Mouse (Mus musculus) forebrain, postnatal 0 days (tissue): ENCODE results near the gene Mre11a. TPM values are rescaled to one million over a fixed set of nuclear protein-coding genes. Genes with fewer than 3 reads are reported as not detected.
A peak's percentile ranks its signal among the peaks of the same experiment; 100 is the strongest.

Experiments
- ATAC-seq: fragments of 200-750 bp; cut with Nextera tagmentation; 2 replicates; pipeline ENCODE4 v1.8.0; 2017; ENCODE audit warnings: mild to moderate bottlenecking, moderate library complexity
- DNase-seq: peaks from one replicate; pipeline ENCODE4 v3.0.0-alpha.2; 2015
- H3K27ac ChIP-seq: fragments of 300-500 bp; sonication (generic); 2 replicates; pipeline ENCODE4 v1.5.1; 2014; ENCODE audit warnings: low read depth, mild to moderate bottlenecking, antibody characterized with exemption, low read length, moderate library complexity, mixed read lengths
- H3K27me3 ChIP-seq: fragments of 300-500 bp; sonication (generic); 2 replicates; pipeline ENCODE4 v1.6.1; 2014; ENCODE audit warnings: mild to moderate bottlenecking, low read length, mixed read lengths; ENCODE audit not compliant: insufficient read depth
- H3K36me3 ChIP-seq: fragments of 300-500 bp; sonication (generic); 2 replicates; pipeline ENCODE4 v1.6.1; 2014; ENCODE audit warnings: mild to moderate bottlenecking, moderate library complexity; ENCODE audit not compliant: insufficient read depth
- H3K4me1 ChIP-seq: fragments of 300-500 bp; sonication (generic); 2 replicates; pipeline ENCODE4 v1.6.1; 2014; ENCODE audit warnings: antibody characterized with exemption; ENCODE audit not compliant: insufficient read depth
- H3K4me2 ChIP-seq: fragments of 300-500 bp; sonication (generic); 2 replicates; pipeline ENCODE4 v1.6.1; 2014; ENCODE audit warnings: low read depth, mild to moderate bottlenecking, moderate library complexity
- H3K4me3 ChIP-seq: fragments of 300-500 bp; sonication (generic); 2 replicates; pipeline ENCODE4 v1.5.1; 2014; ENCODE audit warnings: low read depth, low read length, mixed read lengths
- H3K9ac ChIP-seq: fragments of 300-500 bp; sonication (generic); 2 replicates; pipeline ENCODE4 v1.6.1; 2014; ENCODE audit warnings: mild to moderate bottlenecking
- H3K9me3 ChIP-seq: fragments of 300-500 bp; sonication (generic); 2 replicates; pipeline ENCODE4 v1.6.1; 2016; ENCODE audit warnings: low read length
- CTCF ChIP-seq: sonication (generic); IDR thresholded peaks from 2 replicates; pipeline ENCODE4 v1.5.1; 2016; ENCODE audit warnings: antibody characterized with exemption, control low read depth, low read depth
- whole genome bisulfite sequencing: fragments of 180-500 bp; shearing (Covaris S2); extraction: QIAGEN DNeasy Blood & Tissue Kit; methylation state at CpG from one replicate; pipeline ENCODE4 v1.1.7; 2014; 5-methylcytosine and 5-hydroxymethylcytosine counted together
- polyA plus RNA-seq: library from polyadenylated mRNA; unstranded; fragments of >200 nt; fragmentation: Nextera tagmentation; extraction: Ambion mirVana; gene quantifications from 2 replicates; pipeline ENCODE4 v1.2.1, GENCODE M21; 2015
- total RNA-seq: library from RNA; depleted of rRNA; stranded (reverse); fragments of >200 nt; gene quantifications from 2 replicates; pipeline ENCODE4 v1.2.3, GENCODE M21; 2014; rRNA removed

The Mre11a gene
- total RNA-seq (9.8 and 11.8 TPM in 2 replicates), polyA plus RNA-seq (6.6 and 8.9 TPM in 2 replicates)

GRCm38 (mm10) chr9:14784039-14785002 is at the start of gene Mre11a, which contains the start of gene Ankrd49:
TSS of gene Mre11a (plus strand) at chr9:14784654.
TSS of gene Ankrd49 (minus strand) at chr9:14784856.
- under 1% methylated on average over 62 of the region's 62 CpGs for WGBS
- 0 out of 2 replicates have a peak, but pooled peaks have one; percentile 9 for TF ChIP-seq CTCF

GRCm38 (mm10) chr9:14739498-14740150 is 44.8 kb upstream of the Mre11a start:
- no peak overlapping the region for H3K4me2 ChIP-seq
- no peak for DNase-seq
- WGBS: 85% methylated on average over 4 of the region's 4 CpGs
- H3K4me1 ChIP-seq: no peaks in the 10 kb centered on the region
- no peak overlapping the region for H3K27ac ChIP-seq
- no peaks in the 10 kb centered on the region for H3K36me3 ChIP-seq
- H3K9ac ChIP-seq: no peak overlapping the region
- no peak overlapping the region for H3K4me3 ChIP-seq
- no peak for TF ChIP-seq CTCF
- no peaks in the 10 kb centered on the region for H3K9me3 ChIP-seq
- H3K27me3 ChIP-seq: no peaks in the 10 kb centered on the region
- no peak for ATAC-seq

More at GRCm38 (mm10) chr9:14784039-14785002, at the start of gene Mre11a, which contains the start of gene Ankrd49:
- no peaks in the 10 kb centered on the region for H3K9me3 ChIP-seq
- peak within 1 kb of the TSS; percentile 88 for H3K4me3 ChIP-seq
- no peaks in the 10 kb centered on the region for H3K27me3 ChIP-seq
- H3K27ac ChIP-seq: peak within 1 kb of the TSS; percentile 96
- peak; percentile 97 for DNase-seq
- peaks cover 6% of the 10 kb centered on the region; the same call in 1 of the 2 replicates for H3K4me1 ChIP-seq
- peaks cover 32% of the 10 kb centered on the region for H3K36me3 ChIP-seq
- peak within 1 kb of the TSS; percentile 81 for H3K9ac ChIP-seq
- peak; percentile 99 for ATAC-seq
- H3K4me2 ChIP-seq: peak within 1 kb of the TSS; percentile 83

GRCm38 (mm10) chr9:14740151-14740924 is 44.1 kb upstream of the Mre11a start, which contains the start of gene Piwil4:
TSS of gene Piwil4 (minus strand) at chr9:14740733.
- H3K27ac ChIP-seq: no peak within 1 kb of the TSS
- ATAC-seq (no peak), DNase-seq (no peak)
- H3K9ac ChIP-seq: no peak within 1 kb of the TSS
- H3K36me3 ChIP-seq: no peaks in the 10 kb centered on the region
- 85% methylated on average over 19 of the region's 19 CpGs for WGBS
- H3K27me3 ChIP-seq: no peaks in the 10 kb centered on the region
- no peak within 1 kb of the TSS for H3K4me2 ChIP-seq
- H3K4me1 ChIP-seq: no peaks in the 10 kb centered on the region
- TF ChIP-seq CTCF: no peak
- H3K9me3 ChIP-seq: no peaks in the 10 kb centered on the region
- H3K4me3 ChIP-seq: no peak within 1 kb of the TSS

GRCm38 (mm10) chr9:14750901-14751502 is 33.5 kb upstream of the Mre11a start:
- no peaks in the 10 kb centered on the region for H3K36me3 ChIP-seq
- TF ChIP-seq CTCF: no peak
- peak; percentile 5 for ATAC-seq
- DNase-seq: no peak
- H3K4me2 ChIP-seq: peak overlapping the region; percentile 86
- H3K27ac ChIP-seq: no peak overlapping the region
- H3K27me3 ChIP-seq: peaks cover 8% of the 10 kb centered on the region; the same call in 1 of the 2 replicates
- peak overlapping the region; percentile 48 for H3K4me3 ChIP-seq
- H3K4me1 ChIP-seq: 0 out of 2 replicates have a peak, but pooled peaks cover 3% of the 10 kb centered on the region
- H3K9me3 ChIP-seq: no peaks in the 10 kb centered on the region
- peak overlapping the region; percentile 56 for H3K9ac ChIP-seq
- WGBS: 58% methylated on average over 42 of the region's 42 CpGs

- ATAC-seq: peak; percentile 85
- 2% methylated on average over 49 of the region's 50 CpGs for WGBS
- H3K4me2 ChIP-seq: peak overlapping the region; percentile 86
- peak; percentile 40 for TF ChIP-seq CTCF
- H3K9me3 ChIP-seq: no peaks in the 10 kb centered on the region
- DNase-seq: peak; percentile 50
- H3K4me3 ChIP-seq: peak overlapping the region; percentile 48
- 0 out of 2 replicates have a peak, but pooled peaks cover 3% of the 10 kb centered on the region for H3K4me1 ChIP-seq
- H3K36me3 ChIP-seq: no peaks in the 10 kb centered on the region
- peaks cover 8% of the 10 kb centered on the region; the same call in 1 of the 2 replicates for H3K27me3 ChIP-seq
- no peak overlapping the region for H3K27ac ChIP-seq
- peak overlapping the region; percentile 56 for H3K9ac ChIP-seq
Measured at GRCm38 (mm10) chr9:14751503-14752000, 32.9 kb upstream of the Mre11a start.
